Mouse (Mus musculus): ENCODE measurements around the gene Gm20834. TPM values are rescaled to one million over a fixed set of nuclear protein-coding genes. Genes with fewer than 3 reads are reported as not detected.

The Gm20834 gene
- polyA plus RNA-seq (2017; shearing (Covaris generic)), result not detected

DNA sequence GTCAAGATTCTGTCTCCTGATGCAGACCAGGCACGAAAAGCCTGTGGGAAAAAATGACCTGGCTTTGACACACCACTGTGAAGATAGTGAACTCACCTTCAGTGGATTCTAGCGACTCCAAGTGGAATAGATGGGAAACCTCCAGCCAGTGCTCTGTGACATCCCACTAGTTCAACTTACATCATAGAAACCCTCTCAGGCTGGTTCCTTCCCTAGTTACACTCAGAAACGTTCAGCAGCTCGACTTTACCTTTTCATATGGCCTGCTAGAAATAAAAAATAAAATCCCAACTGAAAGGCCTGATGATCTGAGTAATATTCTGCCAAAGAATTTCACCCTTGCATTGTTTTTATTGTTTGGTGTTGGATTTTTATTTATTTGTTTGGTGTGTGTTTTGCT is at the start of gene Gm20834:
Gene Gm20834 (minus strand): TSS at position 101 of the 400 bp plus-strand sequence.

Other genes starting within 250 kb of the Gm20834 start
- gene Gm21310, start 177.4 kb downstream of the Gm20834 start, polyA plus RNA-seq (2017; shearing (Covaris generic)), result not detected
- gene Gm28510, start 88.1 kb upstream of the Gm20834 start, polyA plus RNA-seq (2017; shearing (Covaris generic)), result not detected
- gene Gm20737, start 211.5 kb upstream of the Gm20834 start, polyA plus RNA-seq (2017; shearing (Covaris generic)), result not detected
- not detected for gene Gm21775, start 228.9 kb upstream of the Gm20834 start, polyA plus RNA-seq (2017; shearing (Covaris generic))

All from inflammation-experienced regulatory T-cells, adult 16 weeks (primary cell).